Mouse (Mus musculus) adrenal gland, adult (tissue): Measurements from ENCODE around the gene Pmm1.

Experiments used
- DNase-seq, 2 experiments: peaks; one replicate each; pipeline ENCODE4 v3.0.0; 2022 to 2023; ENCODE audit warnings: low spot score in 1 of 2; ENCODE audit not compliant: inconsistent age in 2 of 2

The Pmm1 gene

GRCm38 (mm10) chr15:81957598-81957997, 3.1 kb downstream of the Pmm1 start:
- DNase-seq: peak in 1 of 2 experiments; percentile 9

GRCm38 (mm10) chr15:81956457-81956856, 4.3 kb downstream of the Pmm1 start:
- DNase-seq: peak; percentile 48 to 78

GRCm38 (mm10) chr15:81955414-81955813, 5.3 kb downstream of the Pmm1 start:
- no peak for DNase-seq

- DNase-seq: no peak
These were observed 6.0 kb downstream of the Pmm1 start for GRCm38 (mm10) chr15:81954716-81955115.

- no peak for DNase-seq
These were observed 6.6 kb downstream of the Pmm1 start for GRCm38 (mm10) chr15:81954151-81954583.

- no peak for DNase-seq
These were observed 8.4 kb downstream of the Pmm1 start for GRCm38 (mm10) chr15:81952310-81952709.

GRCm38 (mm10) chr15:81951159-81951558, 9.6 kb downstream of the Pmm1 start:
- no peak for DNase-seq

GRCm38 (mm10) chr15:81950716-81951115, 10.0 kb downstream of the Pmm1 start:
- no peak for DNase-seq

- no peak for DNase-seq
These were observed 11.1 kb downstream of the Pmm1 start for GRCm38 (mm10) chr15:81949476-81950131.

- no peak for DNase-seq
These were observed 11.7 kb downstream of the Pmm1 start for GRCm38 (mm10) chr15:81949076-81949475.

- no peak for DNase-seq
These were observed 17.5 kb downstream of the Pmm1 start for GRCm38 (mm10) chr15:81943176-81943749.

GRCm38 (mm10) chr15:81941010-81941409, 19.7 kb downstream of the Pmm1 start:
- DNase-seq: no peak

GRCm38 (mm10) chr15:81940219-81940618, 20.5 kb downstream of the Pmm1 start:
- DNase-seq: no peak

- peak; percentile 58 to 69 for DNase-seq
These were observed 21.0 kb downstream of the Pmm1 start for GRCm38 (mm10) chr15:81939774-81940173.

- DNase-seq: peak; percentile 70 to 86
These were observed 21.5 kb downstream of the Pmm1 start for GRCm38 (mm10) chr15:81939157-81939715.

- DNase-seq: peak; percentile 69 to 87
These were observed 22.5 kb downstream of the Pmm1 start for GRCm38 (mm10) chr15:81938246-81938645.

- DNase-seq: peak; percentile 76 to 80
These were observed 23.4 kb downstream of the Pmm1 start for GRCm38 (mm10) chr15:81937098-81937972.

- peak; percentile 71 to 76 for DNase-seq
These were observed 24.1 kb downstream of the Pmm1 start, which contains the start of gene Csdc2 for GRCm38 (mm10) chr15:81936679-81937078. TSS of gene Csdc2 (plus strand) at chr15:81936759.

GRCm38 (mm10) chr15:81935869-81936637, 24.7 kb downstream of the Pmm1 start:
- no peak for DNase-seq

GRCm38 (mm10) chr15:81933986-81934385, 26.7 kb downstream of the Pmm1 start:
- DNase-seq: no peak
